Mouse (Mus musculus) forebrain, embryonic 14.5 days (tissue): ENCODE results near the gene Gm9736. TPM values are rescaled to one million over a fixed set of nuclear protein-coding genes. Genes with fewer than 3 reads are reported as not detected.
"Not testable (repeated sequence)": the region's sequence is repeated elsewhere in the genome, so short reads cannot be mapped to it uniquely, and the experiment has no call there.

Experiments
- ATAC-seq: fragments of 200-750 bp; cut with Nextera tagmentation; 2 replicates; pipeline ENCODE4 v1.8.0; 2017; ENCODE audit warnings: mild to moderate bottlenecking, moderate library complexity
- DNase-seq: peaks from one replicate; pipeline ENCODE4 v3.0.0-alpha.2; 2015; ENCODE audit warnings: low spot score
- H3K27ac ChIP-seq: fragments of 300-500 bp; sonication (generic); 2 replicates; pipeline ENCODE4 v1.5.1; 2014; ENCODE audit warnings: low read depth, mild to moderate bottlenecking, control low read depth, low read length, moderate library complexity
- H3K27me3 ChIP-seq: fragments of 300-500 bp; sonication (generic); replicated peaks from 2 replicates; pipeline ENCODE4 v1.6.1; 2014; ENCODE audit warnings: low read length, control low read depth, mixed read lengths; ENCODE audit not compliant: control insufficient read depth, insufficient read depth
- H3K36me3 ChIP-seq: fragments of 300-500 bp; sonication (generic); 2 replicates; pipeline ENCODE4 v1.6.1; 2014; ENCODE audit warnings: low read length, control low read depth; ENCODE audit not compliant: control insufficient read depth, insufficient read depth
- H3K4me1 ChIP-seq: fragments of 300-500 bp; sonication (generic); 2 replicates; pipeline ENCODE4 v1.6.1; 2014; ENCODE audit warnings: antibody characterized with exemption, low read length, control low read depth; ENCODE audit not compliant: control insufficient read depth, insufficient read depth
- H3K4me2 ChIP-seq: fragments of 300-500 bp; sonication (generic); 2 replicates; pipeline ENCODE4 v1.6.1; 2014; ENCODE audit warnings: mild to moderate bottlenecking, control low read depth, low read length
- H3K4me3 ChIP-seq: fragments of 300-500 bp; sonication (generic); 2 replicates; pipeline ENCODE4 v1.5.1; 2014; ENCODE audit warnings: low read depth, low read length, control low read depth
- H3K9ac ChIP-seq: fragments of 300-500 bp; sonication (generic); 2 replicates; pipeline ENCODE4 v1.6.1; 2014; ENCODE audit warnings: mild to moderate bottlenecking, low read length, control low read depth, moderate library complexity
- H3K9me3 ChIP-seq: fragments of 300-500 bp; sonication (generic); replicated peaks from 2 replicates; pipeline ENCODE4 v1.6.1; 2016; ENCODE audit warnings: low read length, control low read depth, mixed read lengths; ENCODE audit not compliant: control insufficient read depth
- WGBS: fragments of 180-500 bp; shearing (Covaris S2); extraction: QIAGEN DNeasy Blood & Tissue Kit; methylation state at CpG from one replicate; pipeline ENCODE4 v1.1.7; 2014; 5-methylcytosine and 5-hydroxymethylcytosine counted together
- polyA plus RNA-seq: library from polyadenylated mRNA; unstranded; fragments of >200 nt; fragmentation: Nextera tagmentation; extraction: Ambion mirVana; gene quantifications from 2 replicates; pipeline ENCODE4 v1.2.1, GENCODE M21; 2014

Gene Gm9736
- polyA plus RNA-seq, 1 experiment from 2014 or later, result not detected

DNA sequence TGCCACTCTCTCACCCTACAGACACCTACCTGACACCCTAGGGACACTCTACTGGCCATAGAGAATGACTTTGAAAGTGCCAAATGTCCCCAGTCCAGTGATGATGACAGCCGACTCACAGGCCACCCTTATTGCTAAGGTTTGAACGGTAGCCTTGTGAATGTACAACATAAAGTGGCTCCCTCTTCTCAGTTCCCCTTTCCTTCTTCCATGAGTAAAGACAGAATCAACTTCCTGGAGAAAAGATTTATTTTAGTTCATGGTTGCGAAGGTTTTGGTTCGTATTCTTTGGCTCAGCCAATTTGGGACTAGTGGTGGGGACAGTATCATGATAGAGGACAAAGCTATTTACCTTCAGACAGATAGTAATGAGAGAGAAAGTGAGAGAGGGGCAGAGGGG lies 12.2 kb downstream of the Gm9736 start:
- H3K9me3 ChIP-seq, result no peaks in the 10 kb centered on the region
- DNase-seq, result no peak
- no peak overlapping the region for H3K4me3 ChIP-seq
- H3K4me2 ChIP-seq, result no peak overlapping the region
- ATAC-seq, result no peak
- no peaks in the 10 kb centered on the region for H3K36me3 ChIP-seq
- H3K4me1 ChIP-seq, result no peaks in the 10 kb centered on the region
- H3K27me3 ChIP-seq, result no peaks in the 10 kb centered on the region
- no peak overlapping the region for H3K9ac ChIP-seq
- H3K27ac ChIP-seq, result no peak overlapping the region
- WGBS, result 91% methylated on average over 4 of the region's 4 CpGs

DNA sequence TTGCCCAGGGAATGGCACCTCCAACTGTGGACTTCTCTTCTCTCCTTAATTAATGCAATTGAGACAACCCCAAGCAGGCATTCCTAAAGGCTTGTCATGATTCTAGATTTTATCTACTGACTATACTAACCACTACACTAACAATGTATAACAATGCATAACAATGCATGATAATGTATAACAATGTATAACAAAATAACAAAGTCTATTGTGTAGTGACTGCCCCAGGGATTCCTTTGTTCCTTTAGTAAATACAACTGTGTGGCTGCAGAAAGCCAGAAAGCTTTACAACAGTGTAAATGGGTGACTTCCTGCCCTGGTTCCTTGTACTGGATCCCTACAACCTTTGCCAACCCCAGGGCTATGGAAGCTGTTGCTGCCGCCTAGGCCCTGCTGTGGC lies 15.2 kb downstream of the Gm9736 start:
- ATAC-seq, result no peak
- no peaks in the 10 kb centered on the region for H3K4me1 ChIP-seq
- H3K9ac ChIP-seq, result no peak overlapping the region
- H3K9me3 ChIP-seq, result no peaks in the 10 kb centered on the region
- WGBS, result 94% methylated on average over 1 of the region's 1 CpGs
- no peak overlapping the region for H3K4me2 ChIP-seq
- H3K36me3 ChIP-seq, result no peaks in the 10 kb centered on the region
- no peak overlapping the region for H3K27ac ChIP-seq
- DNase-seq, result no peak
- no peaks in the 10 kb centered on the region for H3K27me3 ChIP-seq
- no peak overlapping the region for H3K4me3 ChIP-seq

GRCm38 (mm10) chr10:77729241-77729640 lies 21.9 kb downstream of the Gm9736 start:
- ATAC-seq (no peak), DNase-seq (no peak)
- Histone ChIP-seq H3K4me2 (no peak overlapping the region), H3K27me3 (no peaks in the 10 kb centered on the region), H3K4me3 (no peak overlapping the region), H3K36me3 (no peaks in the 10 kb centered on the region), H3K9ac (no peak overlapping the region), H3K27ac (no peak overlapping the region), H3K4me1 (no peaks in the 10 kb centered on the region), H3K9me3 (no peaks in the 10 kb centered on the region)
- 50% methylated on average over 4 of the region's 4 CpGs for WGBS

- H3K27me3 ChIP-seq, result no peaks in the 10 kb centered on the region
- ATAC-seq (no peak), DNase-seq (no peak)
- H3K4me3 ChIP-seq, result no peak overlapping the region
- H3K9ac ChIP-seq, result no peak overlapping the region
- no peaks in the 10 kb centered on the region for H3K4me1 ChIP-seq
- 58% methylated on average over 4 of the region's 4 CpGs for WGBS
- H3K36me3 ChIP-seq, result no peaks in the 10 kb centered on the region
- H3K4me2 ChIP-seq, result no peak overlapping the region
- H3K9me3 ChIP-seq, result no peaks in the 10 kb centered on the region
- no peak overlapping the region for H3K27ac ChIP-seq
Observed at GRCm38 (mm10) chr10:77728280-77728679, 22.9 kb downstream of the Gm9736 start.

DNA sequence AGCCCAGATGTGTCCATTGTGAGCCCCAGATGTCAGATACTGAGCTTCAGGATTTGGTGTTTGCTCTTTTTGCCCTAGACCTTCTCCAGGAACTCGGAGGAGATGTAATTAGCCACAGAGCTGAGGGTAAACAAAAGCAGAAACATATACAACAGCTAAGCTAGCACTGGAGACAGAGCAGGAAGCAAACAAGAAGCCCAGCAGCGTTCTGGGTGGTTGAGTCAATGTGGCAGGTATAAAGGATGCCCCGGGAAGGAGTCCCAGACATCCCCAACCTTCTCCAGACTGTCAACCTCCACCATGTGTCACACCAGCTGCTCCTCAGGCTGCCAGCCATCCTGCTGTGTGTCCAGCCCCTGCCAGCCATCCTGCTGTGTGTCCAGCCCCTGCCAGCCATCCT lies 25.0 kb downstream of the Gm9736 start, which contains the start of gene Gm10100:
Gene Gm10100, plus strand, starts transcription at position 301 of the 400 bp plus-strand sequence.
- ATAC-seq (no peak), DNase-seq (no peak)
- no peaks in the 10 kb centered on the region for H3K9me3 ChIP-seq
- no peak within 1 kb of the TSS for H3K4me2 ChIP-seq
- no peaks in the 10 kb centered on the region for H3K36me3 ChIP-seq
- H3K4me1 ChIP-seq, result no peaks in the 10 kb centered on the region
- H3K27ac ChIP-seq, result no peak within 1 kb of the TSS
- WGBS, result 33% methylated on average over 3 of the region's 3 CpGs
- no peak within 1 kb of the TSS for H3K4me3 ChIP-seq
- no peaks in the 10 kb centered on the region for H3K27me3 ChIP-seq
- H3K9ac ChIP-seq, result no peak within 1 kb of the TSS

DNA sequence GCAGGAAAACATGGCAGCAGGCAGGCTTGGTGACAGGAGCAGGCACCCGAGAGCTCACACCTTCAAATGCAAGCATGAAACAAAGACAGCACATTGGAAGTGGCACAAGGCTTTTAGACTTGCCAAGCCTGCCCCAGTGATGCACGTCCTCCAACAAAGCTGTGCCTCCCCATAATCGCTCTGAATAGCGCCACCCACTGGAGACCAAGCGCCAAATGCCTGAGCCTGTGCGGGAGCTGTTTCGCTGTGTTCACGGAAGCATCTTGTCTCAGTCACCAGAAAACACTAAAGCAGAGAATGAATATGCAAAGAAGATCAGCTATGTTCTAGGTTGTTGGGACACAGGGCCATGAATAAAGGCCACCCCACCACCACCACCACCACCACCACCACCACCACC lies 26.3 kb downstream of the Gm9736 start:
- no peaks in the 10 kb centered on the region for H3K36me3 ChIP-seq
- H3K9me3 ChIP-seq, result no peaks in the 10 kb centered on the region
- no peak overlapping the region for H3K4me2 ChIP-seq
- H3K27me3 ChIP-seq, result no peaks in the 10 kb centered on the region
- no peaks in the 10 kb centered on the region for H3K4me1 ChIP-seq
- ATAC-seq (no peak), DNase-seq (no peak)
- no peak overlapping the region for H3K9ac ChIP-seq
- H3K27ac ChIP-seq, result no peak overlapping the region
- H3K4me3 ChIP-seq, result no peak overlapping the region
- 77% methylated on average over 8 of the region's 8 CpGs for WGBS

DNA sequence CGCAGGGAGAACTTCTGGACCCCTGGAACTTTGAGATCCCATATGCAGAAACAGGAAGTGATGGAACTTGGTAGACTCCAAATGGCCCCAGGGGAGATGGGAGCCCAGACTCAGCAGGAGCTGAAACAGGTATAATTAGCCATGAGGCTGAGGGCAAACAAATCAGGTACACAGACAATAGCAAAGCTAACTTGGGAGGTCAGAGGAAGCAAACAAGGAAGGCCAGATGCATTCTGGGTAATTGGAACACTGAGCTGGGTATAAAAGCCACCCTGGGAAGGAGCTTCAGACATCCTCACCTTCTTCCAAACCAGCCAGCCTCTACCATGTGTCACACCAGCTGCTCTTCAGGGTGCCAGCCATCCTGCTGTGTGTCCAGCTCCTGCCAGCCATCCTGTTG lies 30.9 kb downstream of the Gm9736 start, which contains the start of gene Krtap12-1:
Gene Krtap12-1, plus strand, starts transcription at position 301 of the 400 bp plus-strand sequence.
- not testable (repeated sequence) for DNase-seq, H3K27me3 ChIP-seq, H3K9me3 ChIP-seq, H3K9ac ChIP-seq, H3K36me3 ChIP-seq, H3K4me2 ChIP-seq, H3K4me3 ChIP-seq, ATAC-seq, H3K27ac ChIP-seq, H3K4me1 ChIP-seq
- WGBS, result 89% methylated on average over 1 of the region's 1 CpGs

- H3K9ac ChIP-seq, result no peak within 1 kb of the TSS
Observed at GRCm38 (mm10) chr10:77715507-77715906, 35.6 kb downstream of the Gm9736 start, which contains the start of gene Gm10142. Gene Gm10142 (plus strand): TSS chr10:77715807.

GRCm38 (mm10) chr10:77713734-77714133 lies 37.4 kb downstream of the Gm9736 start:
- H3K36me3 ChIP-seq, result no peaks in the 10 kb centered on the region
- no peaks in the 10 kb centered on the region; the same call in 1 of the 2 replicates for H3K9me3 ChIP-seq
- H3K27me3 ChIP-seq, result no peaks in the 10 kb centered on the region
- H3K4me1 ChIP-seq, result no peaks in the 10 kb centered on the region
- ATAC-seq (no peak), DNase-seq (no peak)
- H3K9ac ChIP-seq, result no peak overlapping the region
- H3K27ac ChIP-seq, result no peak overlapping the region
- H3K4me3 ChIP-seq, result no peak overlapping the region
- 80% methylated on average over 4 of the region's 4 CpGs for WGBS
- no peak overlapping the region for H3K4me2 ChIP-seq

More at GRCm38 (mm10) chr10:77715507-77715906, 35.6 kb downstream of the Gm9736 start, which contains the start of gene Gm10142:
- Histone ChIP-seq H3K36me3 (no peaks in the 10 kb centered on the region), H3K9me3 (no peaks in the 10 kb centered on the region; the same call in 1 of the 2 replicates), H3K4me3 (no peak within 1 kb of the TSS), H3K27ac (no peak within 1 kb of the TSS), H3K4me1 (no peaks in the 10 kb centered on the region), H3K27me3 (no peaks in the 10 kb centered on the region), H3K4me2 (no peak within 1 kb of the TSS)
- 92% methylated on average over 1 of the region's 1 CpGs for WGBS
- ATAC-seq (no peak), DNase-seq (no peak)
